Mouse (Mus musculus): ENCODE data around the gene Ermard. TPM values are rescaled to one million over a fixed set of nuclear protein-coding genes. Genes with fewer than 3 reads are reported as not detected.

Ermard gene
- polyA plus RNA-seq, 1 experiment from 2014 or later = 68.3 TPM

DNA sequence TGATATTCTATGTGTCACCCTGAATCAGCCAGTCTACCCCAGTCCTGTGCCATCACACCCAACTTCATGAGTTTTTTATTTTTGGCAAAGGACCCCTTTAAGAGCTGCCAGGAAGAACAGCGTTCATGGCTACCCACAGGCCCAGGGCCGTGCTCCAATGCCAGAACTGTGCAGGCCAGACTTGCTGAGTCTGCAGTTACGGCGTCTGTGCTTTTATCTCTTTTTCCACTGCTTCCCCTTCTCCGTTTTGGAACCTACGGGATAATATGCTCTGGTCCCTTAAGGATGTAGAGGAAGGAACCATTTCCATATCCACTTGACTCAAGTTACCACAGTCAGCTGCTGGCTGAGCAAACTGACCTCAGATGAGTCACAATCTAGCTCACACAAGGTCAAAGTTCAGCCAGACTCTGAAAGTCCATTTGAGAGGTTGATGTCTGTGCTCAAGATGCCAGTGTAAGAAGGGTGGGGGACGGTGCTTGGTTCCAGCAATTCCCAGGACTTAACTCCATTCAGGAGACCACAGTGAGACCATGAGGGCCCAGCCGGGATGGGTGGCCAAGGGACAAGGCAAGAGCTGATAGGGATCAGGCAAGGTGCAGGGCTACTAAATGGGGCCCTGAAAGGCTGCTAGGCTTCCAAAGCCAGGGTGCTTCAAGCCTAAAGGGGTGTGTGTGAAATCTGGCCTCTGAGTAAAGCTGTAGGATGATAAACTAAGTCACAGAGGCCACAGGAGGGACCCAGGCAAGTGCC, 27.2 kb downstream of the Ermard start:
- Histone ChIP-seq H3K4me2 (ENCODE audit: low read depth, severe bottlenecking) (no peak overlapping the region), H3K36me3 (ENCODE audit: control insufficient read depth, insufficient read depth, low read length) (no peaks in the 10 kb centered on the region), H3K27me3 (ENCODE audit: control insufficient read depth, insufficient read depth, low read length) (no peaks in the 10 kb centered on the region), H3K9me3 (ENCODE audit: control insufficient read depth, low read length) (no peaks in the 10 kb centered on the region; the same call in 1 of the 2 replicates), H3K4me1 (ENCODE audit: control insufficient read depth, insufficient read depth, low read length) (peaks cover 7% of the 10 kb centered on the region; the same call in 1 of the 2 replicates), H3K9ac (ENCODE audit: low read length) (no peak overlapping the region), H3K27ac (replicated peaks; ENCODE audit: low read depth, low read length) (no peak overlapping the region), H3K4me3 (ENCODE audit: low read depth, low read length) (no peak overlapping the region)
- ATAC-seq (ENCODE audit: insufficient number of reproducible peaks, low FRiP score, low TSS enrichment, low read depth) = no peak
- WGBS = 64% methylated on average over 8 of the region's 8 CpGs
- DNase-seq (ENCODE audit: low spot score) = no peak

DNA sequence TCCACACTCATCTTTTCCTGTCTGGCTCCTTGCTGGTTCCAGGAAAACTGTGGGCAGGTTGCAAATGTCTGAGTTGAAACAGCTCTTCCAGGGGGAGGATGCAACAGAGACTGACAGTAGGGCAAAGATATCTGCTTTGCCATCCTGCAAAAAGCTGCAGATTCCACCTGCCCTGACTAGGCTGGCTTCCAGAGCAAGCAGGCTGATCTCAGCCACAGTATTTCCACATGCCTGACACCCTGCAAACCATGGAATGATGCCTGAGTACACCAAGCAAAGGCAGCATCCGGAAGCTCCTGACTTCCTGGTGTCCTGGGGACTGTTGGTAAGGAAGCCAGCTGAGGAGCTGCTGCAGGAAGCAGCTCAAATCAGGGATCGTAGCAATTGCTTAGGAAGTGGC, 28.1 kb downstream of the Ermard start:
- H3K4me3 ChIP-seq (ENCODE audit: low read depth, low read length) = no peak overlapping the region
- WGBS = 53% methylated on average over 2 of the region's 2 CpGs
- no peak for DNase-seq (ENCODE audit: low spot score)

DNA sequence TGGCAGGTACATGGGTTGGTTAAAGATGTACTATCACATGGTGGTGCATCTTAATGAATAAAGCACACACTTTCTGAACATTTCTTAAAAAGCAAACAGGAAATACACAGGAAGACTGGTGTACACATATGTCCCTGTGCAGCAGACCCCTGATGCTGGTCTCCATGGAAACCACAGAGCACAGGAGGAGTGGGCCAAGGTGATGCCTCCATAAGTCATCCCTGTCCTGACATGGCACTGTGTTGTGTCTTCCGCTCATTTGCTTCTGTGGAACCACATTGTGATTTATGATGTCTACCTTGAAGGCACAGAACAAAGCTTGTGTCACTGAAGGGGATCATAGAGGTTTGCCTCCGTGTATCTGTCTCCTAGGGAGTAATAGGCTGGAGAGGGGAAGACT, 31.2 kb downstream of the Ermard start:
- Histone ChIP-seq H3K4me1 (ENCODE audit: control insufficient read depth, insufficient read depth, low read length) (no peaks in the 10 kb centered on the region), H3K4me2 (ENCODE audit: low read depth, severe bottlenecking) (no peak overlapping the region), H3K36me3 (ENCODE audit: control insufficient read depth, insufficient read depth, low read length) (no peaks in the 10 kb centered on the region), H3K27ac (replicated peaks; ENCODE audit: low read depth, low read length) (no peak overlapping the region), H3K27me3 (ENCODE audit: control insufficient read depth, insufficient read depth, low read length) (no peaks in the 10 kb centered on the region), H3K9me3 (ENCODE audit: control insufficient read depth, low read length) (no peaks in the 10 kb centered on the region), H3K4me3 (ENCODE audit: low read depth, low read length) (no peak overlapping the region), H3K9ac (ENCODE audit: low read length) (no peak overlapping the region)
- ATAC-seq (ENCODE audit: insufficient number of reproducible peaks, low FRiP score, low TSS enrichment, low read depth) = no peak
- no peak for DNase-seq (ENCODE audit: low spot score)
- 70% methylated on average over 2 of the region's 2 CpGs for WGBS

More for the DNA sequence above, 28.1 kb downstream of the Ermard start:
- Histone ChIP-seq H3K27me3 (ENCODE audit: control insufficient read depth, insufficient read depth, low read length) (no peaks in the 10 kb centered on the region), H3K9ac (ENCODE audit: low read length) (no peak overlapping the region), H3K27ac (replicated peaks; ENCODE audit: low read depth, low read length) (no peak overlapping the region), H3K9me3 (ENCODE audit: control insufficient read depth, low read length) (no peaks in the 10 kb centered on the region; the same call in 1 of the 2 replicates), H3K4me1 (ENCODE audit: control insufficient read depth, insufficient read depth, low read length) (peaks cover 7% of the 10 kb centered on the region; the same call in 1 of the 2 replicates), H3K4me2 (ENCODE audit: low read depth, severe bottlenecking) (no peak overlapping the region), H3K36me3 (ENCODE audit: control insufficient read depth, insufficient read depth, low read length) (no peaks in the 10 kb centered on the region)
- no peak for ATAC-seq (ENCODE audit: insufficient number of reproducible peaks, low FRiP score, low TSS enrichment, low read depth)

DNA sequence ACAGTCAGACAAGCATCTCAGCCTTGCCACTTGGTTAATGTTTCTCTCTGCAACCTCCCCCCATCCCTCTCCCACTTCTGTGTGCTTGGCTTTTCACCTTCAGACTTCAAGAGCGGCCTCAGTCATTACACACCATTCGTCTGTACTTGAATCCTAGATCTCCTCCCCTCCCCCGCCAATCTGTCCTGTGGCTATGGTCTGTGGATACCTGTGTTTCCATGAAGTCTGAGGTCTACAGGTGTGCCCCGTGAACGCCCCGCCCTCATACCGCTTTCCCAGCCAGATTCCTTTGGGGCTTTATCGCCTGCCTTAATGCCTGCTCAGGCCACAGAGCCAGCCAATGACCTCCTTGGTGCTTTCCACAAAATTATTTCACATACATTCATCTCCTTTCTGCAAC, 34.0 kb downstream of the Ermard start:
- ATAC-seq (ENCODE audit: insufficient number of reproducible peaks, low FRiP score, low TSS enrichment, low read depth) = no peak
- H3K9me3 ChIP-seq (ENCODE audit: control insufficient read depth, low read length) = no peaks in the 10 kb centered on the region
- DNase-seq (ENCODE audit: low spot score) = no peak
- H3K27me3 ChIP-seq (ENCODE audit: control insufficient read depth, insufficient read depth, low read length) = no peaks in the 10 kb centered on the region
- no peak overlapping the region for H3K27ac ChIP-seq (replicated peaks; ENCODE audit: low read depth, low read length)
- WGBS = 79% methylated on average over 8 of the region's 8 CpGs
- H3K4me3 ChIP-seq (ENCODE audit: low read depth, low read length) = no peak overlapping the region
- no peaks in the 10 kb centered on the region for H3K36me3 ChIP-seq (ENCODE audit: control insufficient read depth, insufficient read depth, low read length)
- no peak overlapping the region for H3K4me2 ChIP-seq (ENCODE audit: low read depth, severe bottlenecking)
- no peaks in the 10 kb centered on the region for H3K4me1 ChIP-seq (ENCODE audit: control insufficient read depth, insufficient read depth, low read length)
- H3K9ac ChIP-seq (ENCODE audit: low read length) = no peak overlapping the region

DNA sequence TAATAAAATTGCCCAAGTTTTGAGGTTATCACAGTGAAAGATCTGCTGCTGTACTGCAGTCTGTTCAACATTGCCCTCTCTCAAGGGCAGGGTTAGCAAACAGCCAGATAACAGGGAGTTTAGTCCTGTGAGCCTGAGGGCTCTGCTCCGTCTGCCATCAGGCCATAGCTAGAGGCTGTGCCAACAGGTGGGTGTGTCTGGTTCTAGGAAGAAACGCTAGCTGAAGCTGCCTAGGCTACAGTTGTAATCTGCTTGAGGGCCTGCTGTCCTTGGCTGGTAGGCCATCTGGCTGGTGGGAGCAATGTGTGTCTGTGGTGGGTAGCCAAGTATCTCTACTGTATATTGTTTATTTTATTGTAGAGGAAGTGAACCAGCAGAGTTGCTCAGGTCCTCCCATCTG, 36.5 kb downstream of the Ermard start:
- H3K9me3 ChIP-seq (ENCODE audit: control insufficient read depth, low read length) = no peaks in the 10 kb centered on the region
- H3K27me3 ChIP-seq (ENCODE audit: control insufficient read depth, insufficient read depth, low read length) = no peaks in the 10 kb centered on the region
- no peak overlapping the region for H3K4me3 ChIP-seq (ENCODE audit: low read depth, low read length)
- no peaks in the 10 kb centered on the region for H3K4me1 ChIP-seq (ENCODE audit: control insufficient read depth, insufficient read depth, low read length)
- no peak overlapping the region for H3K4me2 ChIP-seq (ENCODE audit: low read depth, severe bottlenecking)
- H3K9ac ChIP-seq (ENCODE audit: low read length) = no peak overlapping the region
- DNase-seq (ENCODE audit: low spot score) (no peak), ATAC-seq (ENCODE audit: insufficient number of reproducible peaks, low FRiP score, low TSS enrichment, low read depth) (no peak)
- H3K27ac ChIP-seq (replicated peaks; ENCODE audit: low read depth, low read length) = no peak overlapping the region
- WGBS = 55% methylated on average over 2 of the region's 2 CpGs
- no peaks in the 10 kb centered on the region for H3K36me3 ChIP-seq (ENCODE audit: control insufficient read depth, insufficient read depth, low read length)

DNA sequence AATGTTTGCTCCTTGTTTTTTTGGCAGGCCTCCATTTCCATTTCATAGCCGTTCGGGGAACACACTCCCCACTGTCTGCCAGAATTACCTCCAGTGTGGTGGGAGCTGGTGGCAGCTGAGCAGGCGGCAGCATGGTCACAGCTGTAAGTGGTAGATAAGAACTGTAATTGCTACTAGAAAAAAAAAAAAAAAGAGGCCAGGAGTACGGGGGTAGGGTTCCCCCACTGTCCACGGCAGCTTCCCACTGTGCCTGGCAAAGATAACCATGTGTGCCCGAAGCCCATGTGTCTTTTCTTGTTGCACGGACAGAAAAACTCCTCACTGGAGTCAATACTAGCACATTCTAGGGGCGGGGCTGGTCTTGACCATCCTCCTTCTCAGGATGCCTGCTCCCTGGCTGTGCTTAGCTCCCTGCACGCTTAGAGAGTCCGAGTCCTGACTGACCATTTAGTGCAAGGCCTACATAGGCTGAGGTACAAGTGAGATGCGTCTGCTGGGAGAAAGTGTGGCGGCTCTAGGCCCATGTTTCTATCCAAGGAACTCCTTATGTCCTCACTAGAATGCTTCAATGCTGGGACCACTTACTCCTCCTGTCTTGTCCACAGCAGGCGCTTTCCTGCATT, 43.3 kb downstream of the Ermard start:
- 68% methylated on average over 13 of the region's 13 CpGs for WGBS
- ATAC-seq (ENCODE audit: insufficient number of reproducible peaks, low FRiP score, low TSS enrichment, low read depth) = no peak
- Histone ChIP-seq H3K27ac (replicated peaks; ENCODE audit: low read depth, low read length) (0 out of 2 replicates have a peak overlapping the region, but pooled peaks have one; percentile 8), H3K9me3 (ENCODE audit: control insufficient read depth, low read length) (no peaks in the 10 kb centered on the region), H3K36me3 (ENCODE audit: control insufficient read depth, insufficient read depth, low read length) (no peaks in the 10 kb centered on the region), H3K9ac (ENCODE audit: low read length) (no peak overlapping the region), H3K4me1 (ENCODE audit: control insufficient read depth, insufficient read depth, low read length) (peaks cover 15% of the 10 kb centered on the region), H3K4me2 (ENCODE audit: low read depth, severe bottlenecking) (no peak overlapping the region), H3K27me3 (ENCODE audit: control insufficient read depth, insufficient read depth, low read length) (no peaks in the 10 kb centered on the region), H3K4me3 (ENCODE audit: low read depth, low read length) (no peak overlapping the region)
- DNase-seq (ENCODE audit: low spot score) = no peak

DNA sequence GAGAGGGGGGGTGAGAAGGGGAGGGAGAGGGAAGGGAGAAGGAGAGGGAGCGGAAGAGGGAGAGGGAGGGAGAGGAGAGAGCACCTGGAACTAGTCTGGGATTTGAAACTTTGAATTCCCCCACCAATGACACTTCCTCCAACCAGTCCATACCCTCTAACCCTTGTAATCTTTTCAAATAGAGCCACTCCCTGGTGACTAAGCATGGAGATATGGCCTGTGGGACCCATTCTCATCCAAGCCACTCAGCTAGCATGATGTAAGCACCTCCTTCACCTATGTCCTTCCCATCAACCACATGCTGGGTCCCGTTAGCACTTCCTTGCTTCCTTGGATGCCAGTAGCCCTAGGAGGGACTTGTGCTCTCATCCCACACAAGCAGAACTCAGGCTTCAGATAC, 44.0 kb downstream of the Ermard start:
- no peak for ATAC-seq (ENCODE audit: insufficient number of reproducible peaks, low FRiP score, low TSS enrichment, low read depth)
- Histone ChIP-seq H3K27me3 (ENCODE audit: control insufficient read depth, insufficient read depth, low read length) (no peaks in the 10 kb centered on the region), H3K36me3 (ENCODE audit: control insufficient read depth, insufficient read depth, low read length) (no peaks in the 10 kb centered on the region), H3K4me3 (ENCODE audit: low read depth, low read length) (no peak overlapping the region), H3K9me3 (ENCODE audit: control insufficient read depth, low read length) (no peaks in the 10 kb centered on the region), H3K4me2 (ENCODE audit: low read depth, severe bottlenecking) (no peak overlapping the region), H3K9ac (ENCODE audit: low read length) (no peak overlapping the region), H3K4me1 (ENCODE audit: control insufficient read depth, insufficient read depth, low read length) (peaks cover 15% of the 10 kb centered on the region), H3K27ac (replicated peaks; ENCODE audit: low read depth, low read length) (no peak overlapping the region)
- WGBS = 79% methylated on average over 2 of the region's 2 CpGs
- no peak for DNase-seq (ENCODE audit: low spot score)

DNA sequence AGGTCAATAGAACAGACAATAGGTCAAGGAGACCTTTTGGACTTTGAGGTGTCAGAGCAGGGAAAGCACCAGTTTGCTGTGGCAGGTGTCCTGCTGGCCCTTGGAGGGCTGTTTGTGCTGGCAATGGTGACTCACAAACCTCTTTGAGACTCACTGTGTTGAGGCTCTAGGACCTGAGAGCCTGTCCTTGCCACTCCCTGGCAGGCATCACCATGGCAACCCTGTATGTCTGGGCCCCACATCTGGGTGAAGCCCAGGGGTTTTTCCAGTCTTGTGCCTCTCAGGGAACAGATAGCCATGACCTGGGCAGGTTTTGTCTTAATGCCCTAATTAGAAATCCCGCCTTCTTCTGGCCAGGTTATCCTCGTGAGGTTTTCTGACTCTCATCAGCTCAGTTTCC, 47.2 kb downstream of the Ermard start:
- WGBS = 26% methylated on average over 2 of the region's 2 CpGs
- Histone ChIP-seq H3K4me3 (ENCODE audit: low read depth, low read length) (no peak overlapping the region), H3K9me3 (ENCODE audit: control insufficient read depth, low read length) (no peaks in the 10 kb centered on the region), H3K27ac (replicated peaks; ENCODE audit: low read depth, low read length) (no peak overlapping the region), H3K27me3 (ENCODE audit: control insufficient read depth, insufficient read depth, low read length) (no peaks in the 10 kb centered on the region), H3K9ac (ENCODE audit: low read length) (no peak overlapping the region), H3K4me2 (ENCODE audit: low read depth, severe bottlenecking) (no peak overlapping the region), H3K4me1 (ENCODE audit: control insufficient read depth, insufficient read depth, low read length) (peaks cover 15% of the 10 kb centered on the region), H3K36me3 (ENCODE audit: control insufficient read depth, insufficient read depth, low read length) (no peaks in the 10 kb centered on the region)
- DNase-seq (ENCODE audit: low spot score) = no peak
- ATAC-seq (ENCODE audit: insufficient number of reproducible peaks, low FRiP score, low TSS enrichment, low read depth) = no peak; the same call in 1 of the 2 replicates
